Mouse (Mus musculus) midbrain, embryonic 10.5 days (tissue): ENCODE measurements around the gene Maz. TPM values are rescaled to one million over a fixed set of nuclear protein-coding genes. Genes with fewer than 3 reads are reported as not detected.

Experiments
- DNase-seq: peaks from one replicate; pipeline ENCODE4 v3.0.0-alpha.2; 2017; ENCODE audit warnings: low spot score
- H3K27ac ChIP-seq: fragments of 300-500 bp; sonication (generic); replicated peaks from 2 replicates; pipeline ENCODE4 v1.5.1; 2016; ENCODE audit warnings: mild to moderate bottlenecking
- H3K27me3 ChIP-seq: fragments of 300-500 bp; sonication (generic); 2 replicates; pipeline ENCODE4 v1.6.1; 2016; ENCODE audit warnings: low read depth, mild to moderate bottlenecking; ENCODE audit not compliant: poor library complexity, severe bottlenecking
- H3K36me3 ChIP-seq: fragments of 300-500 bp; sonication (generic); 2 replicates; pipeline ENCODE4 v1.6.1; 2016; ENCODE audit warnings: mild to moderate bottlenecking, moderate library complexity
- H3K4me1 ChIP-seq: fragments of 300-500 bp; sonication (generic); 2 replicates; pipeline ENCODE4 v1.6.1; 2016
- H3K4me3 ChIP-seq: fragments of 300-500 bp; sonication (generic); 2 replicates; pipeline ENCODE4 v1.5.1; 2016; ENCODE audit warnings: mild to moderate bottlenecking, moderate library complexity
- H3K9me3 ChIP-seq: fragments of 300-500 bp; sonication (generic); replicated peaks from 2 replicates; pipeline ENCODE4 v1.6.1; 2016; ENCODE audit warnings: mild to moderate bottlenecking
- WGBS: fragments of 180-500 bp; shearing (Covaris S2); methylation state at CpG from one replicate; pipeline ENCODE4 v1.1.7; 2016; 5-methylcytosine and 5-hydroxymethylcytosine counted together
- polyA plus RNA-seq: library from polyadenylated mRNA; unstranded; fragments of >200 nt; fragmentation: Nextera tagmentation; extraction: Ambion mirVana; gene quantifications from 2 replicates; pipeline ENCODE4 v1.2.1, GENCODE M21; 2016

Maz gene
- 64.6 and 66.4 TPM in 2 replicates for polyA plus RNA-seq

DNA sequence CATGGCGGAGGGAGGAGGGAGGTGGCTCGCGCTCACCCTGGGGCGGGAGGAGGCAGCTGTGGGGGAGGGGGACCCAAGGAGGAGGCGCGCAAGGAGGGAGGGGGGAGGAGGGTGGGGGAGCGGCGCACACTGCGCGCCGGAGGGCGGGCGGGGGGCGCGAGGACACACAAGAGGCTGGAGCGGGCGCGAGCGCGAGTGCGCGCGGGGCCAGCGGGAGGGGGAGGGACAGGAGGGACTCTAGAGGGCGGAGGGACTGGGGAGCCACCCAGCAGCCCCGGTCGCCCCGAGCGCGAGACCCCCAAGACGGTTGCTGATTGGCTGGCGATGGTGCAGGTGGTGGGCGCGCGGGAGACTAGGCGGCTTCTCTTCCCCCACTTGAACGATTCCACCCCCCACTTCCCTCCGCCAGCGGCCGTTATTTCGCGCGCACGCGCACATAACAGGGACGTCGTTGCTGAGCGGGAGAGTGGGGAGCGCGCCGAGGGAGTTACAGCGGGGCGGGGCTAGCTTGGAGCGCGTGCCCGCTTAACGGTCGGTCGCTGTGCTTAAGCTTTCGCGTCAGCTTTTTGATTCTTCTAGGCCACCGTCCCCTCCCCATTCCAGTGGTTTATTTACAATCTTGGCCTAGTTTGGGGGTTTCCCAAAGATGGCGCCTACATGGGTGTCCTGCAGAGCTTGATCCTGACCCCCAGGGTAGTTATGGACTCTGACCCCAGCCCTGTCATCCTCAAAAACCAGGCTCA is at the start of gene Maz:
Maz (minus strand) TSS at position 54 of the 743 bp plus-strand sequence.
- H3K27ac ChIP-seq = peak within 1 kb of the TSS; percentile 100
- H3K36me3 ChIP-seq = peaks cover 81% of the 10 kb centered on the region
- peak within 1 kb of the TSS; percentile 88 for H3K4me3 ChIP-seq
- no peaks in the 10 kb centered on the region for H3K9me3 ChIP-seq
- no peaks in the 10 kb centered on the region for H3K27me3 ChIP-seq
- DNase-seq = peak; percentile 100
- peaks cover 45% of the 10 kb centered on the region for H3K4me1 ChIP-seq
- under 1% methylated on average over 59 of the region's 63 CpGs for WGBS

DNA sequence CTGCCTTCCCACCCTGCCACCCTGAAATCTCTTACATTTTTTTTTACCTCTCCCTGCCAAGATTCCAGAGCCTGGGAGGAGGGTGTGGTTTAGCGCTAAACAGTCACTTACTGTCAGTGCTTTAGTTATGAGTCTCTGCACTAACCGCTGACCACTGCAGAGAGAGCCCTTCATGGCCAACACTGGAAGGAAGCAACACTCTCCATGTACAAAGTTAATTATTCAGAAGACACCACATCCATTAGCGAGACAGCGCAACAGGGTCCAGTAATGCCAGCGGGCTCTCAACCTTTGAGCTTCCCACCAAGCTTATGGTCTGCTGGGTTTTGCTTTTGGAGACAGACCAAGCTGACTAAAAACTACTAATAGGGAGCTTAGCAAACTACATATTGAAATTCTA is 49.4 kb upstream of the Maz start:
- WGBS = 92% methylated on average over 5 of the region's 5 CpGs
- DNase-seq = no peak
- Histone ChIP-seq H3K4me3 (no peak overlapping the region), H3K27me3 (no peaks in the 10 kb centered on the region), H3K4me1 (peaks cover 8% of the 10 kb centered on the region; the same call in 1 of the 2 replicates), H3K27ac (no peak overlapping the region), H3K9me3 (no peaks in the 10 kb centered on the region), H3K36me3 (no peaks in the 10 kb centered on the region)

DNA sequence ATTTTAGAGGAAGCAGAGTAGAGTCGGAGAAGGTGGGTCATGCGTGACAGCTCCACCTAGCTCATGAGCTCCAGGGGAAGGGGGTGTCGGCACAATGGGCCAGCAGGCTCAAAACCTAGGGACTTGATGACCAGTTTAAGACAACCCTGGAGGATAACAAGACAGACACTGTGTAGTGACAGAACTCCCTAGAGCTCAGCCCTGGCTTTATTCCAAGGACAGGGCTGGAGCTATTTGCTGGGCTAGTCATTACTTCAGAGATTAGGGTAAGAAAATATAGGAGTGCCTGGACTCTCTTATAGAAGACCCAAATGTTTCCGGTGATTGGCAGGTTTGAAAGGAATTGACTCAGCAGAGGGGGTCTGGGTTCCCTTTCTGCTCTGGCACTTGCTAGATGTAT is 46.4 kb upstream of the Maz start:
- Histone ChIP-seq H3K4me1 (peaks cover 10% of the 10 kb centered on the region; the same call in 1 of the 2 replicates), H3K27me3 (no peaks in the 10 kb centered on the region), H3K4me3 (no peak overlapping the region), H3K36me3 (no peaks in the 10 kb centered on the region), H3K27ac (no peak overlapping the region), H3K9me3 (no peaks in the 10 kb centered on the region)
- WGBS = 87% methylated on average over 4 of the region's 4 CpGs
- no peak for DNase-seq

DNA sequence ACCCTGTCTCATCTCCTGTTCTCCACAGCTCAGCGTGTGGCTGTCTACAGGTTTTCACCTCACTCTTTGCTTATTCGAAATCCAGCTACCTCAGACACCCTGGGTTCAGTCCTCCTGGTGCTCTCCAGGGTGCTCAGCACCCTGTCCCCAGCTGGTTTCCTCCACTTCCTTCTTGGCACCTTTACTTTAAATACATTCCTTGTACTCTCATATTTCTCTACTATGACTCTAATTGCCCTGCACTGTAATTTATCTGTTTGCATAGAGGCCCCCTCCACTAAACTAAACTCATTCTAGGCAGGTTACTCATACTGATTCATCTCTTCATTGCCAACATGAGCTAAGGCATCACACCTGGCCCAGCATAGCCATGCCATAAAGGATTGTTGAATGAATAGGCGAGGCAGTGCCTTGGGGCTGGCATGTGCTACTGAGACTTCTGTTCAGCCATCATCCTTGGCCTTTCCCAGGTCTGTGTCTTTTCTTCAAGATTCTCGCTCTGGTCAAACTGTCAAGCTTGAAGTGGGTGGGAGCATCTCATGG is 44.1 kb upstream of the Maz start:
- H3K27me3 ChIP-seq = no peaks in the 10 kb centered on the region
- H3K27ac ChIP-seq = no peak overlapping the region
- H3K4me3 ChIP-seq = no peak overlapping the region
- WGBS = 81% methylated on average over 4 of the region's 4 CpGs
- DNase-seq = no peak
- peaks cover 10% of the 10 kb centered on the region; the same call in 1 of the 2 replicates for H3K4me1 ChIP-seq
- no peaks in the 10 kb centered on the region for H3K36me3 ChIP-seq
- no peaks in the 10 kb centered on the region for H3K9me3 ChIP-seq

DNA sequence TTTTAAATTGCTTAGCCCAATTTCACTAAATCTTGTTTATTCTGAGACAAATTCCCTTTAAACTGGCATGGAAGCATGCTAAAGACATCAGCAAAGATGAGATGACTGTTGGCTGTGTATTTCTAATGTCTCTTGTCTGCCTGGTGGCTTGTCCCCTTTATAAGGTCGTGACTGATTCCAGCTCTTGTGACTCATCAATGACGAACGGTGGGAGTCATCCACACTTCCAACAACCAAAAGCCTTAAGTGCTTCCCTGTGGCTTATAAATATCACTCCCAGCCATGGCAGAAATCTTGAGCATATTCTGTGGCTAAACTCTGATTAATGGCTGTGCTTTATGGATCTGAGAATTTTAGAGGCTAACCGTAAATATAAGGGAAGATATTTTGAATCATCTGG is 39.5 kb upstream of the Maz start:
- Histone ChIP-seq H3K4me1 (0 out of 2 replicates have a peak, but pooled peaks cover 3% of the 10 kb centered on the region), H3K36me3 (no peaks in the 10 kb centered on the region), H3K27ac (no peak overlapping the region), H3K4me3 (no peak overlapping the region), H3K27me3 (no peaks in the 10 kb centered on the region), H3K9me3 (no peaks in the 10 kb centered on the region)
- WGBS = 91% methylated on average over 4 of the region's 4 CpGs
- no peak for DNase-seq

DNA sequence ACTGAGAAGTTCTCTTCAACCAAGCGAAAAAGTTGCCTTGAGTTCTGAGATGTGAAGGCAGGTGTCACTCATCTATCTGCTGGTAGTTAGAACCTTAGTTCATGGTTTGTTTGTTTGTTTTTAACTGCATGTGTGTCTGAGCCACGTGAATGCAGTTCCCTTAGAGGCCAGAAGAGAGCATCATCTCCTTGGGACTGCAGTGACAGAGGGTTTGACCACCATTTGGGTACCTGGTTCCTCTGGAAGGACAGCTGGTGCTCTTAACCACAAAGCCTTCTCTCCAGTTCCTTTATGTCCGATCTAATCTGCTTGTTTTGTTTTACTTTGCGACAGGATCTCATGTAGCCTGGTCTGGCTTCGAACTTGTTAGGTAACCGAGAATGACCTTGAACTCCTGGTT is 38.7 kb upstream of the Maz start:
- Histone ChIP-seq H3K4me3 (no peak overlapping the region), H3K4me1 (no peaks in the 10 kb centered on the region), H3K36me3 (no peaks in the 10 kb centered on the region), H3K27me3 (no peaks in the 10 kb centered on the region), H3K9me3 (no peaks in the 10 kb centered on the region), H3K27ac (no peak overlapping the region)
- 89% methylated on average over 6 of the region's 6 CpGs for WGBS
- DNase-seq = no peak

DNA sequence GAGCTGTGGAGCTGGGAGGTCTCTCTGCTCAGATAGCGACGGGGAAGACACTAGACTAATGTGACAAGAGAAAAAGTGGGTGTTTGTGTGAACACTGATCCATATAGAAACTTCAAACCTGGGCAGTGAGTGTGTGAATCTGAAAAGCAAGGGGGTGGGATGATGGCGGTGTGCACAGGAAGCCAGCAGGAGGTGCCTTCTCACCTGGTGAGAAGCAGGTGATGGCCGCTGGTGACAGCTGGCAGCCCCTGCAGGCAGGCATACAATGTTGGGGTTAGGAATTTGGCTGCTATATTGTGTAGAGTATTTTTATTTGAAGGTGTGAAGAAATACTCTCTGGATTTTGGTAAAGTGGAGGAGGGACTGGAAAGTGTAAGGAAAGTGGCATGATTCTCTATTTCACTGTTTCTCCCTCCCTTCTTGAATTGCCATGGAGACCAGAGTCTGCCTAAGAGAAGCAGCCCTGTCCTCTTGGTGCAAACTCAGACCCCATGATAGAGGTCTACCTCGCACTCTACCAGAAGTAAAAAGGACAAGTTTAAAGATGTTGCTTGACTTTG is 28.3 kb upstream of the Maz start:
- H3K4me1 ChIP-seq = no peaks in the 10 kb centered on the region
- no peak for DNase-seq
- no peaks in the 10 kb centered on the region for H3K9me3 ChIP-seq
- no peak overlapping the region for H3K4me3 ChIP-seq
- H3K36me3 ChIP-seq = no peaks in the 10 kb centered on the region
- WGBS = 76% methylated on average over 5 of the region's 5 CpGs
- H3K27me3 ChIP-seq = no peaks in the 10 kb centered on the region
- no peak overlapping the region for H3K27ac ChIP-seq

DNA sequence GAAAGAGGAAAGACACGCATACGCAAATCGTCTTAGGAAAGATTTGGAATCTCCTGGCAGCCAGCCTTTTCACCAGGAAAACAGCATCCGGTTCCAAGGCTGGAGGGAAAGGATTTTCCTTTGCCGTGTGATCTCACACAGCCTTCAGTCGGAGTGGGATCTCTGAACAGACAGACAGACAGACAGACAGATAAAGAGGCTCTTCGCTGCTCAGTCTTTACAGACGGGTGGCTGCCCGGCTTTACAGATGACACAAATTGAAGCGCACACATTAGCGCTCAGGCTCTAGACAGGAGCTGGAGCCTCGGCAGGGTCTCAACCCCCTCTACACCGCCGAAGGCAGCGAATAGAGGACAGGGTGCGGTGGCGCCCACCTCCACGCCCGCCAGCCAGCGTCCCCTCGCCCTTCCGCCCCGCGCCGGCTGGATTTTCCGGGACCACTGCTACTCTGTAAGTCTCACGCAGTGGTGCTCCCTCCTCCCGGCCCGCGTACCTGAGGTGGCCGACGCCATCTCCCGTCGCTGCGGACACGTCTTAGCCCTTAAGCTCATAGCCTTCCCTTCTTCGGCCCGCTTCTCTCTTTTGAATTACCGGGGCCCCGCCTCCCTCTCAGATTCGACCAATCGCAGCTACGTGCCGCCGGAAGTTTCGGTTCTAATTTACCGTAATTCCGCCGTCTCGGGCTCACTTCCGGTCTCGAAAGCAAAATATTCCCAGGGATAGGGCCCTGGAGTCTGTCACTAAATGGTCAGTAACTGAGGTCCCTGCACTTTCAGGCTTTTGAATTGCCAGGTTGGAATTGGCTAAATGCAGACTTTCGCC is 15.2 kb upstream of the Maz start, which contains the start of gene Kif22:
Kif22 (minus strand) TSS at position 621 of the 822 bp plus-strand sequence.
- DNase-seq = peak; percentile 91
- H3K4me3 ChIP-seq = peak within 1 kb of the TSS; percentile 96
- WGBS = under 1% methylated on average over 53 of the region's 53 CpGs
- H3K27me3 ChIP-seq = no peaks in the 10 kb centered on the region
- peaks cover 34% of the 10 kb centered on the region for H3K36me3 ChIP-seq
- peak within 1 kb of the TSS; percentile 95 for H3K27ac ChIP-seq
- H3K9me3 ChIP-seq = no peaks in the 10 kb centered on the region
- H3K4me1 ChIP-seq = peaks cover 25% of the 10 kb centered on the region

DNA sequence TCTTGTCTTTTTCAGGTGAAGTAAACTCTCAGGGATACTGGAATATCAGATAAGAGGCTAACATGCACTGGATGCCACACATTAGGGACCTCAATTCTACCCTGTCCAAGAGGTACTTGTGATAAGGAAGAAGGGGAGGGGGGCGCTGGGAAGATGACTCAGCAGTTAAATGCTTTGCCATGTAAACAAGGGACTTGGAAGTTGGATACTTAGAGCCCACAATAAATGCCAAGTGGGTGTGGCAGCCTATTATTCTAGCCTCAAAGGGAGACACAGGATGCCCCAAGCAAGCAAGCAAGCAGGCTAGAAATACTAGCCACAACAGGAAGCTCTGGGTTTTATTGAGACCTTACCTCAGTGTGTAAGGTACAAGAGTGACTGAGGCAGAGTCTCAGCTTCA is 4.4 kb upstream of the Maz start:
- H3K36me3 ChIP-seq = peaks cover 85% of the 10 kb centered on the region
- 68% methylated on average over 1 of the region's 1 CpGs for WGBS

DNA sequence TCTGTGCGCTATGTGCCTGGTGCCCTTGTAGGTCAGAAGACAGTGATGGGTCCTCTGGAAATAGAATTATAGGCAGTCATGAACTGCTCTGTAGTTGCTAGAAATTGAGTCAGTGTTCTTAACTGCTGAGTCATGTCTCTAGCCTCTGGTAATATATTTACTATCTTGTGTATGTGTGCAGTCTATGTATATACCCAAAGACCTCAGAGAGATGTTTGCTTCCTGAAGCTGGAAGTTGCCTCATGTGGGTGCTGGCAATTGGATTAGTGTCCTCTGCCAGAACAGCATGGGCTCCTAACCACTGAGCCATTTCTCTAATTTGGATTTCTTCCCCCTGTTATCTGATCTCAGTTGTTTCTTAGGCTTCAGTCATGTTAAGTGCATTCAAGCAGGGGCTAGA is 3.3 kb upstream of the Maz start:
- no peak for DNase-seq
- no peaks in the 10 kb centered on the region for H3K9me3 ChIP-seq
- no peaks in the 10 kb centered on the region for H3K27me3 ChIP-seq
- 97% methylated on average over 1 of the region's 1 CpGs for WGBS
- H3K4me3 ChIP-seq = no peak overlapping the region
- H3K4me1 ChIP-seq = peaks cover 15% of the 10 kb centered on the region
- H3K36me3 ChIP-seq = peaks cover 81% of the 10 kb centered on the region
- H3K27ac ChIP-seq = no peak overlapping the region

More for the DNA sequence above, 4.4 kb upstream of the Maz start:
- Histone ChIP-seq H3K27me3 (no peaks in the 10 kb centered on the region), H3K9me3 (no peaks in the 10 kb centered on the region), H3K4me3 (no peak overlapping the region), H3K4me1 (peaks cover 10% of the 10 kb centered on the region), H3K27ac (no peak overlapping the region)
- no peak for DNase-seq

DNA sequence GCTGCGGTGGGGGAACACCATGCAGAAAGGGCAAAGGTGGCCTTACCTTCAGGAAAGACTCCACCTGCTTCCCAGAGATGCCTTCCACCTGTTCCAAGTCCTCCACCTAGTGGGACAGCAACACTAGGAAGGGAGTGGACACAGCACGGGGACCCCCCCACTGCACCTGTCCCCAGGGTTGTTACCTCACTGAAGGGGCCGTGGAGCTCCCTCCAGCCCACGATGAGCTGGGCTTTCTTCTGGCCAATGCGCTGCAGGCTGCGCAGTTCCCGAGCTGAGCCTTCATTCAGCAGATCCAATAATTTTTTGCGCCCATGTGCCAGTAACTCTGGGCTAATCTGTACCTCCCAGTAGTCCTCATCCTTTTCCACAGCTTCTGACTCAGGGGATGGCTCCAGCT is 1.0 kb upstream of the Maz start:
- Histone ChIP-seq H3K27me3 (no peaks in the 10 kb centered on the region), H3K4me1 (peaks cover 38% of the 10 kb centered on the region), H3K9me3 (no peaks in the 10 kb centered on the region), H3K36me3 (peaks cover 81% of the 10 kb centered on the region), H3K4me3 (peak overlapping the region; percentile 88), H3K27ac (peak overlapping the region; percentile 100)
- no peak for DNase-seq
- 75% methylated on average over 8 of the region's 8 CpGs for WGBS

DNA sequence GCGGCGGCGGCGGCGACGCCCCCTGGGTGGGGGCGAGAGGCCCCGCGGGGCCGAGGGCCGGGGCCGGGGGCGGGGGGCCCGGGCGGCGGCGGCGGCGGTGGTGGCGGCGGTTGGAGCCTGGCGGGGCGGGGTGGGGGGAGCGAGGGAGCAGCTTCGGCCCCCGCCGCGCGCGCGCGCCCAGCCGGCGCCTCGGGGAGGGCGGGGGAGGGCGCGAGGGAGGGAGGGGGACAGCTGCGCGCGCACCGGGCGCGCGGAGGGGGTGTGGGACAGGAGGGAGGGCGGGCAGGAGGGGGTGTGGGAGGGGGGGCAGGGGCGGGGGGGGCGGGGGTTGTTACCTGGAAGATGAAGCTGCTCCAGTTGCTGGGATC is 237 bp downstream of the Maz start:
- Histone ChIP-seq H3K36me3 (peaks cover 81% of the 10 kb centered on the region), H3K27ac (peak overlapping the region; percentile 100), H3K27me3 (no peaks in the 10 kb centered on the region), H3K4me1 (peaks cover 51% of the 10 kb centered on the region), H3K4me3 (peak overlapping the region; percentile 88), H3K9me3 (no peaks in the 10 kb centered on the region)
- no peak for DNase-seq
- 0% methylated on average over 6 of the region's 48 CpGs for WGBS
